Mouse (Mus musculus) hindbrain, embryonic 15.5 days (tissue): ENCODE measurements at regions not wholly inside any gene's neighbourhood (a gene's known extent, or its start where the extent isn't known, plus 50 kb on each side); places are given as distances from the start of the nearest gene placed in this dataset.

Experiments used
- ATAC-seq: fragments of 200-750 bp; cut with Nextera tagmentation; 2 replicates; pipeline ENCODE4 v1.8.0; 2017; ENCODE audit warnings: low read depth, moderate number of reproducible peaks, moderate TSS enrichment; ENCODE audit not compliant: low FRiP score
- H3K27ac ChIP-seq: fragments of 300-500 bp; sonication (generic); replicated peaks from 2 replicates; pipeline ENCODE4 v1.5.1; 2015; ENCODE audit warnings: mild to moderate bottlenecking, inconsistent platforms
- H3K27me3 ChIP-seq: fragments of 300-500 bp; sonication (generic); 2 replicates; pipeline ENCODE4 v1.6.1; 2015; ENCODE audit warnings: control low read depth, inconsistent platforms
- H3K36me3 ChIP-seq: fragments of 300-500 bp; sonication (generic); 2 replicates; pipeline ENCODE4 v1.6.1; 2015; ENCODE audit warnings: control low read depth, inconsistent platforms
- H3K4me1 ChIP-seq: fragments of 300-500 bp; sonication (generic); replicated peaks from 2 replicates; pipeline ENCODE4 v1.6.1; 2015; ENCODE audit warnings: control low read depth, inconsistent platforms
- H3K4me2 ChIP-seq: fragments of 300-500 bp; sonication (generic); 2 replicates; pipeline ENCODE4 v1.6.1; 2015; ENCODE audit warnings: moderate library complexity, mild to moderate bottlenecking, inconsistent platforms
- H3K4me3 ChIP-seq: fragments of 300-500 bp; sonication (generic); 2 replicates; pipeline ENCODE4 v1.5.1; 2015; ENCODE audit warnings: mild to moderate bottlenecking, inconsistent platforms
- H3K9ac ChIP-seq: fragments of 300-500 bp; sonication (generic); 2 replicates; pipeline ENCODE4 v1.6.1; 2015; ENCODE audit warnings: inconsistent platforms
- H3K9me3 ChIP-seq: fragments of 300-500 bp; sonication (generic); 2 replicates; pipeline ENCODE4 v1.6.1; 2016; ENCODE audit warnings: control low read depth, inconsistent platforms
- WGBS: fragments of 180-500 bp; shearing (Covaris S2); methylation state at CpG from one replicate; pipeline ENCODE4 v1.1.7; 2015; 5-methylcytosine and 5-hydroxymethylcytosine counted together

- no peak overlapping the region for H3K9ac ChIP-seq
- H3K4me3 ChIP-seq: no peak overlapping the region
- ATAC-seq: no peak
- no peaks in the 10 kb centered on the region for H3K36me3 ChIP-seq
- H3K27me3 ChIP-seq: no peaks in the 10 kb centered on the region
- no peaks in the 10 kb centered on the region for H3K4me1 ChIP-seq
- no peaks in the 10 kb centered on the region for H3K9me3 ChIP-seq
- H3K27ac ChIP-seq: no peak overlapping the region
- no peak overlapping the region for H3K4me2 ChIP-seq
- WGBS: 86% methylated on average over 7 of the region's 7 CpGs
These were observed 88.8 kb upstream of the Tlk1 start for GRCm38 (mm10) chr2:70914372-70914771.

- Histone ChIP-seq H3K9me3 (no peaks in the 10 kb centered on the region), H3K4me2 (no peak overlapping the region), H3K4me1 (peaks cover 6% of the 10 kb centered on the region; the same call in 1 of the 2 replicates), H3K27me3 (no peaks in the 10 kb centered on the region), H3K9ac (no peak overlapping the region), H3K36me3 (no peaks in the 10 kb centered on the region), H3K27ac (no peak overlapping the region), H3K4me3 (no peak overlapping the region)
- no peak for ATAC-seq
- WGBS: 83% methylated on average over 1 of the region's 1 CpGs
These were observed 83.9 kb upstream of the Tlk1 start for GRCm38 (mm10) chr2:70909401-70909800.

DNA sequence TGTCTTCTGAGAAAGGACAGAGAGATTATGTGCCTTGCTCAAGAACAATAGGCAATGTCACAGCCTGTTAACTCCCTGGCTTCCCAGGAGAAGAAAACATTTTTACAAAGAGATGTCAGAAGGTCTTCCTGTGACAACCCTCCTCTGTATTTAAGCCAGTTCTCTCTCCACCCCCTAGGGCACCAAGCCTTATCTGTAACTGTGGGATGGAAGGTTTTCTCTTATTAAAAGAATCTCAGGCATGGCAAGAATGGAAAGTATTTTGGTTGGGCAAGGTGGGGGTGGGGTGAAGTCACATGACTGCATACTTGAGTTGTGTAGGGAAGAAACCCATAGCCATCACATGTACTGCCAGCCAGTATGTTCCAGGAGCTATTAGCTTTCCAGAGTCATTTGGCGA is 83.1 kb upstream of the Tlk1 start:
- Histone ChIP-seq H3K4me3 (no peak overlapping the region), H3K27ac (no peak overlapping the region), H3K9me3 (no peaks in the 10 kb centered on the region), H3K9ac (no peak overlapping the region), H3K27me3 (no peaks in the 10 kb centered on the region), H3K4me1 (peaks cover 6% of the 10 kb centered on the region; the same call in 1 of the 2 replicates), H3K36me3 (no peaks in the 10 kb centered on the region), H3K4me2 (no peak overlapping the region)
- no peak for ATAC-seq
- 48% methylated on average over 1 of the region's 1 CpGs for WGBS

DNA sequence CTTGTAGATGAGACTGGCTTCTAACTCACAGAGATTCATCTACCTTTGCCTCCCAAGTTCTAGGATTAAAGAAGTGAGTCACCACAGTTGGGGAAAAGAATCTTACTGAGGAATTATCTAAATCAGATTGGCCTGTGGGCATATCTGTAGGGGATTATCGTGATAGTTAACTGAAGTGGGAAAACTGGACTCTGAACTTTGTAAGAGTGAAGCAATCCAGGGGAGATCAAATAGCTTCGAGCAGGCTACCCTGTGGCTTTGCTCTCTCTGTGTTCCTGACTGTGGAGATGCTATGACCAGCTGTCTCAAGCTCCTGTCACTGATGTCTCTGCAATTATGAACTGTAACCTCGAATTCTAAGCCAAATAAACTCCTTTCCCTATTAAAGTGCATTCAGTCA is 80.7 kb upstream of the Tlk1 start:
- no peak overlapping the region for H3K4me2 ChIP-seq
- H3K4me3 ChIP-seq: no peak overlapping the region
- no peaks in the 10 kb centered on the region for H3K27me3 ChIP-seq
- H3K9ac ChIP-seq: no peak overlapping the region
- no peaks in the 10 kb centered on the region for H3K36me3 ChIP-seq
- H3K9me3 ChIP-seq: no peaks in the 10 kb centered on the region
- H3K4me1 ChIP-seq: peaks cover 6% of the 10 kb centered on the region; the same call in 1 of the 2 replicates
- WGBS: 78% methylated on average over 3 of the region's 3 CpGs
- ATAC-seq: no peak
- H3K27ac ChIP-seq: no peak overlapping the region

- Histone ChIP-seq H3K9me3 (no peaks in the 10 kb centered on the region), H3K27me3 (no peaks in the 10 kb centered on the region), H3K9ac (no peak overlapping the region), H3K4me1 (peaks cover 6% of the 10 kb centered on the region; the same call in 1 of the 2 replicates), H3K27ac (no peak overlapping the region), H3K36me3 (no peaks in the 10 kb centered on the region), H3K4me3 (no peak overlapping the region), H3K4me2 (no peak overlapping the region)
- 90% methylated on average over 5 of the region's 5 CpGs for WGBS
- no peak for ATAC-seq
These were observed 78.9 kb upstream of the Tlk1 start for GRCm38 (mm10) chr2:70904429-70904828.

- H3K4me3 ChIP-seq: no peak overlapping the region
- H3K4me1 ChIP-seq: no peaks in the 10 kb centered on the region
- H3K27ac ChIP-seq: no peak overlapping the region
- H3K27me3 ChIP-seq: no peaks in the 10 kb centered on the region
- no peak for ATAC-seq
- no peaks in the 10 kb centered on the region for H3K9me3 ChIP-seq
- no peaks in the 10 kb centered on the region for H3K36me3 ChIP-seq
- 93% methylated on average over 3 of the region's 3 CpGs for WGBS
- no peak overlapping the region for H3K9ac ChIP-seq
- no peak overlapping the region for H3K4me2 ChIP-seq
These were observed 76.7 kb upstream of the Tlk1 start for GRCm38 (mm10) chr2:70902196-70902595.

DNA sequence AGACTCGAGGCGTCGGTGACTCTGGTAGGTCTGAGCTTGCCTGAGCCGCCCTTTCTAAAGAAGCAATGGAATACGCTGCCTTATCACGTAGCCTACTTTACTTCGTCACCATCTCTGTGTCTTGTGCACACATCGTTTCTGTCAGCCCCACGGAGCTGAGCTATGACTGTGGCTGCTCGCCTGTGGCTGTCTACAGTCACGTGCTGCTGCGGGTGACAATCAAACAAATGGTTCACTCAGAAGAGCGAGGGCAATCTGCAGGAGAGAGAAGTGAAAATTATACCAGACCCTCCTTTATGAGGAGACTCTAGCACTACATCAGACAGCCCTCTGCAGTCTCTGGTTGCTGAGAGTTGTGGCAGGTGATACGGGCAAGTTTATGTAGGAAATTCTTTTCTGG is 76.0 kb upstream of the Tlk1 start:
- ATAC-seq: peak; percentile 79
- Histone ChIP-seq H3K4me3 (no peak overlapping the region), H3K27me3 (no peaks in the 10 kb centered on the region), H3K36me3 (no peaks in the 10 kb centered on the region), H3K4me2 (no peak overlapping the region), H3K9ac (no peak overlapping the region), H3K9me3 (no peaks in the 10 kb centered on the region), H3K4me1 (no peaks in the 10 kb centered on the region), H3K27ac (peak overlapping the region; percentile 49)
- WGBS: 74% methylated on average over 14 of the region's 14 CpGs

DNA sequence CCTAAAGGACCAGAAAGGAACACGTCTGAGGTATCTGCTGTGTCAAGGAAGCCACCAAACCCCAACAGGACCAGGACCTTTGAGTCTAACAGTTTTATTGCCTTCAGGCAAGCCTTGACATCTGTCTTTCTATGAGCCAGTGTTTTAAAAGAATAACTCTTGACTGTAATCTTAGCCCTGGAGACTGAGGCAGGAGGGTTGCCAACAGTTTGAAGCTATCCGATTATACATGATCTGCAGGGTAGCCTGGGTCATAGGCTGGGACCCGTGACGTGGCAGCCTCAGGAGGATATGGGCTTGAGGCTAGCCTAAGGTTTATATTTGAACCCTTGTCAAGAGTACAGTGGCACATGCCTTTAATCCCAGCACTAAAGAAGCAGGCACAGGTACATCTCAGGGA is 73.5 kb upstream of the Tlk1 start:
- no peak overlapping the region for H3K27ac ChIP-seq
- WGBS: 94% methylated on average over 4 of the region's 4 CpGs

DNA sequence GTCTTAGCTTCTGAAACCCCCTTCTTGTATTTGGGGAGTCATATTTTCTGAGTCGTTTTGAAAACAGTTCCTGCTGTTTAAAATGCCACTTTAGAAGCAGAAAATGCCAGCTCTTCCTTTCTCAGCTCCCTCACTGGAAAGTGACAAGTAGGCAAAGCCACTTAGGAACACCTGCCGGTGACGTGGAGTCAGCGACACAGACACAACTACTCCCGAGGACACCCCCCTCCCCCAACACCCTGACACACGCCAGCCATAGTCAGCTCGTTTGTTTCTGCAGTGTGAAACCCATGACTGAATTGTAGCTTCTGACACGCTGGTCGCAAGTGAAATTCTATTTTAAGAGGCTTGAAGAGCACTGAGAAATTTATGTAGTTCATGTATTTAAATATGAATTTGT is 72.9 kb upstream of the Tlk1 start:
- H3K9ac ChIP-seq: no peak overlapping the region
- no peak overlapping the region for H3K4me2 ChIP-seq
- H3K27ac ChIP-seq: no peak overlapping the region
- no peaks in the 10 kb centered on the region for H3K9me3 ChIP-seq
- WGBS: 66% methylated on average over 9 of the region's 9 CpGs
- H3K27me3 ChIP-seq: no peaks in the 10 kb centered on the region
- H3K4me3 ChIP-seq: no peak overlapping the region
- no peaks in the 10 kb centered on the region for H3K4me1 ChIP-seq
- H3K36me3 ChIP-seq: no peaks in the 10 kb centered on the region
- no peak for ATAC-seq

More for the DNA sequence above, 73.5 kb upstream of the Tlk1 start:
- no peak overlapping the region for H3K9ac ChIP-seq
- H3K4me3 ChIP-seq: no peak overlapping the region
- no peaks in the 10 kb centered on the region for H3K9me3 ChIP-seq
- no peaks in the 10 kb centered on the region for H3K27me3 ChIP-seq
- no peak overlapping the region for H3K4me2 ChIP-seq
- ATAC-seq: no peak
- no peaks in the 10 kb centered on the region for H3K36me3 ChIP-seq
- H3K4me1 ChIP-seq: no peaks in the 10 kb centered on the region

- no peaks in the 10 kb centered on the region for H3K27me3 ChIP-seq
- no peak overlapping the region for H3K4me2 ChIP-seq
- H3K9ac ChIP-seq: no peak overlapping the region
- H3K4me3 ChIP-seq: no peak overlapping the region
- no peak for ATAC-seq
- 80% methylated on average over 8 of the region's 8 CpGs for WGBS
- H3K27ac ChIP-seq: no peak overlapping the region
- no peaks in the 10 kb centered on the region for H3K4me1 ChIP-seq
- H3K36me3 ChIP-seq: no peaks in the 10 kb centered on the region
- H3K9me3 ChIP-seq: no peaks in the 10 kb centered on the region
These were observed 71.8 kb upstream of the Tlk1 start for GRCm38 (mm10) chr2:70897373-70897772.

DNA sequence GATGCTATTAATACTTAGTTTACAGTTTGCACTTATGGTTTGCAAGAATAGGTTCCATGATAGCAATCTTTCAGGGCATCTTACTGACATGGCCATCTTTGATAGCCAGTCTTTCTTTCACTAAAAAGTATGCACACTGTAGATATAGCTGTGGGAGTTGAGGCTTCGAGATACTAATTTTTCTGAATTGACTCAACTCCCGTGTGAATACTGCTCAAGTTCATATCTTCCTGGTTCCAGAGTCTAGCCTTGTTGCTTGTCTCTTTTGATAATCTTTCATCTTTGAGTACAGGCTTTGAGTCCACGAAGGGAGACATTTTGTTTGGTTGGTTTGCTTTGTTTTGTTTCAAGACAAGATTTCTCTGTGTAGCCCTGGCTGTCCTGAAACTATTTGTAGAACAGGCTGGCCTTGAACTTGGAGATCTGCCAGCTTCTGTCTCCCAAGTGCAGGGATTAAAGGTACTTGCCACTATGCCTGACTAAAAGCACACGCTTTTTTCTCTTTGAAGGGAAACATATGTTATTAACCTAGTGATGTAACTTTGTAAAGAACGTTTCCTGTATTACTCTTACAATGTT is 64.1 kb upstream of the Tlk1 start:
- Histone ChIP-seq H3K9ac (no peak overlapping the region), H3K9me3 (no peaks in the 10 kb centered on the region), H3K4me1 (no peaks in the 10 kb centered on the region), H3K27ac (no peak overlapping the region), H3K27me3 (no peaks in the 10 kb centered on the region), H3K4me3 (no peak overlapping the region), H3K36me3 (no peaks in the 10 kb centered on the region), H3K4me2 (no peak overlapping the region)
- no peak for ATAC-seq
- 74% methylated on average over 5 of the region's 5 CpGs for WGBS

DNA sequence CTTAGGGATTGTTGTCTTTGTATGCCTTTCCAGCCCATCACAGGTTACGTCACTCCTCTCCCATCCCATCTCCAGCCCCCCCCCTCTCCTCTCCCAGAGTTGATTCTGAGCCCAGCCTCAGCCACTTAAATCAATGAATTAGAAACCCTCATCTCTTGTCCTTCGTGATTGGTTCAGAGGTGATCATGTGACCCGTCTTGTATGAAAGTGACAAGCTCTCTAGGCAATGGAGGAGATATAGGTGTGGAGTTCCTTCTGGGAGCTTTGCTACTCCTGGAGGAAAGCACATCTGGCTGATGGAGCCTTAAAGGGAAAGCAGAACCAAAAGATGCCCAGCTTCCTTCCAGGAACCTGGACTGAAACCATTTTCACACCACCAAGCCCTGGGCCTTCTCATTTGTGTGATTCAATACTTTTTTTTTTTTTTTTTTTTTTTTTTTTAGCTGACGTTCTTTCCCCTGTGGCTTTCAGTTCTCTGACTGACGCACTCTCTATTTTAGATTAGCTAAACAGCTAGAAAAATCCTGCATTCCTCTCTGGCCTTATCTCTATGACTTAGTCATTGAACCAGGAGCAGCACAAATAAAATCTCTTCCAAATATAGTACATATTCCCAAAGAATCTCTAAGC is 63.4 kb upstream of the Tlk1 start:
- H3K36me3 ChIP-seq: no peaks in the 10 kb centered on the region
- no peak overlapping the region for H3K4me2 ChIP-seq
- no peak for ATAC-seq
- WGBS: 86% methylated on average over 5 of the region's 5 CpGs
- no peak overlapping the region for H3K9ac ChIP-seq
- H3K4me3 ChIP-seq: no peak overlapping the region
- no peaks in the 10 kb centered on the region for H3K4me1 ChIP-seq
- no peaks in the 10 kb centered on the region for H3K9me3 ChIP-seq
- H3K27ac ChIP-seq: no peak overlapping the region
- no peaks in the 10 kb centered on the region for H3K27me3 ChIP-seq

DNA sequence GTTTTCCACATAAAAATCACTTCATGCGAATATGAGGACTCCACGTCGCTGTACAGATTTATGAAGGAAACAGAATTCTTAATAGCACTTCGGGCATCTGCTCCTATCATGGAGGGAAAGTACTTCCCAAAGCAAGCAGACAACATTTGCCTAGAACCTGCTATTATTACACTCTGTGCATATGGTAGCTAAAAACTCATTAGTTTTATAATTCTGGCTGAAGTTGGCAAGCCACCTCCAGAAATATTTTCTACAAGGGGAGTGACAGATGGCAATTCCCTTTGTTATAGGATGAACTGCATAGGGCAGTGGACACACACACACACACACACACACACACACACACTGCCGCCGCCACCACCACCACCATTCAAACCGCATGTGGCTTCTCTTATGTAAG is 61.3 kb upstream of the Tlk1 start:
- Histone ChIP-seq H3K27ac (no peak overlapping the region), H3K4me3 (no peak overlapping the region)
- ATAC-seq: no peak

More for the DNA sequence above, 61.3 kb upstream of the Tlk1 start:
- Histone ChIP-seq H3K9me3 (no peaks in the 10 kb centered on the region), H3K4me2 (no peak overlapping the region), H3K36me3 (no peaks in the 10 kb centered on the region), H3K4me1 (no peaks in the 10 kb centered on the region), H3K27me3 (no peaks in the 10 kb centered on the region), H3K9ac (no peak overlapping the region)
- WGBS: 82% methylated on average over 7 of the region's 7 CpGs
